Mouse (Mus musculus) inflammation-experienced regulatory T-cells (primary cell): Measurements from ENCODE around the gene Serpini1. TPM values are rescaled to one million over a fixed set of nuclear protein-coding genes. Genes with fewer than 3 reads are reported as not detected.

Experiments
- polyA plus RNA-seq, 2 experiments: library from polyadenylated mRNA; unstranded; fragments of 100-300 nt; shearing (Covaris generic); gene quantifications; one replicate each; pipeline ENCODE4 v1.2.1; 2017

Gene Serpini1
- polyA plus RNA-seq: 10 to 100 TPM; 17.3 to 21.0 TPM

GRCm38 (mm10) chr3:75557292-75557691 lies at the start of gene Serpini1:
Gene Serpini1 (plus strand): TSS chr3:75557547.

GRCm38 (mm10) chr3:75556695-75557291 lies 554 bp upstream of the Serpini1 start, which contains the start of gene Pdcd10:
Gene Pdcd10 (minus strand): TSS chr3:75556856.

Other genes with a start within 250 kb of the Serpini1 start
- gene Wdr49, start 75.4 kb upstream of the Serpini1 start, polyA plus RNA-seq: under 1 TPM in 1 of 2 experiments, not detected in 1; 0.15 TPM
- 100 to 1,000 TPM; 154 to 213 TPM for gene Pdcd10, start 691 bp upstream of the Serpini1 start, polyA plus RNA-seq
- gene Gm29133, start 190.7 kb downstream of the Serpini1 start, polyA plus RNA-seq: not detected